Mouse (Mus musculus): ENCODE measurements at regions not wholly inside any gene's neighbourhood (a gene's known extent, or its start where the extent isn't known, plus 50 kb on each side); places are given as distances from the start of the nearest gene placed in this dataset.

DNA sequence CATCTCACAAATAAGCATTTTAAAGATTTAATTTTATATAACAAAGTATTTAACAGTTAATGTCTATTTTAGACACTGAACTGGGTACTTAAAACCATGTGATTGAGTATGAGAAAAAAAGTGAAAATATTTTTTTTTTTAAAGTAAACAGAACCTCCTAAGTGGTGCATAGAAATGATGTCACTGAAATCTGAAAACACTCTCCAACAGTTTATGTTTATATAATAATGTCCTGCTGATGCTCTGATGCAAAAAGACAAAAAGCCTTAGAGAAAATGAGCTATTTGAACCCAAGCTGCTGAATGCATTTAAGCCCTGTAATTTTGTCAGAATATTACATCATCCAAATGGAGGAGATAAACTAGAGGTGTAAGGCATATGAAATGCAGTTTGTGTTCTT lies 3447.1 kb downstream of the 9330182O14Rik start:
- TF ChIP-seq NANOG (IDR thresholded peaks at IDR 0.05; ENCODE audit: borderline replicate concordance, low read length) (no peak), CTCF (conservative IDR thresholded peaks at IDR 0.05; ENCODE audit: low read length) (no peak), POU5F1 (IDR thresholded peaks at IDR 0.05; ENCODE audit: borderline replicate concordance, low read length) (no peak)
- Histone ChIP-seq H3K4me3 (replicated peaks; ENCODE audit: low read length) (no peak overlapping the region), H3K27me3 (ENCODE audit: insufficient read depth, low read length) (no peaks in the 10 kb centered on the region), H3K36me3 (ENCODE audit: insufficient read depth, low read length) (no peaks in the 10 kb centered on the region), H3K4me1 (replicated peaks; ENCODE audit: low read depth, low read length) (no peaks in the 10 kb centered on the region), H3K9me3 (ENCODE audit: low read length) (no peaks in the 10 kb centered on the region)

DNA sequence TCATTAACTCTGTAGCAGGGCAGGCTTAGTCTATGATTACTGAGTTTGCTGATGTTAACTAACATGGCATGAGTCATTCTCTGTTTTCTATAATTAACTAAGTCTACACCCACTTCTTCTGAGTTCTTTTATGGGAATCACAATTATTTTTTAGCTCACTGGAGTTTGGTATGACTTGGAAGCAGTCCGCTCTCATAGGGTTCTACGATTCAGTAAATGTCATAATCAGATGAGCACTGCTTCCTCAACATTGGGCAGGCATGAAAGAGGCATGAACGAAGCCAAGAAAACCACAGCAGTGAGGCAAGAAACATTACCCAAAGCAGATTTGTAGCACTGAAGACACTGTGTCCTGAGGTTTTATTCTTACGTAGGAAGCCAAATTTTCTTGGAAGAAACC lies 3451.6 kb downstream of the 9330182O14Rik start:
- Histone ChIP-seq H3K27me3 (ENCODE audit: insufficient read depth, low read length) (no peaks in the 10 kb centered on the region), H3K4me1 (replicated peaks; ENCODE audit: low read depth, low read length) (no peaks in the 10 kb centered on the region), H3K36me3 (ENCODE audit: insufficient read depth, low read length) (no peaks in the 10 kb centered on the region), H3K9me3 (ENCODE audit: low read length) (no peaks in the 10 kb centered on the region), H3K4me3 (replicated peaks; ENCODE audit: low read length) (no peak overlapping the region)
- TF ChIP-seq NANOG (IDR thresholded peaks at IDR 0.05; ENCODE audit: borderline replicate concordance, low read length) (no peak), CTCF (conservative IDR thresholded peaks at IDR 0.05; ENCODE audit: low read length) (no peak), POU5F1 (IDR thresholded peaks at IDR 0.05; ENCODE audit: borderline replicate concordance, low read length) (no peak)

DNA sequence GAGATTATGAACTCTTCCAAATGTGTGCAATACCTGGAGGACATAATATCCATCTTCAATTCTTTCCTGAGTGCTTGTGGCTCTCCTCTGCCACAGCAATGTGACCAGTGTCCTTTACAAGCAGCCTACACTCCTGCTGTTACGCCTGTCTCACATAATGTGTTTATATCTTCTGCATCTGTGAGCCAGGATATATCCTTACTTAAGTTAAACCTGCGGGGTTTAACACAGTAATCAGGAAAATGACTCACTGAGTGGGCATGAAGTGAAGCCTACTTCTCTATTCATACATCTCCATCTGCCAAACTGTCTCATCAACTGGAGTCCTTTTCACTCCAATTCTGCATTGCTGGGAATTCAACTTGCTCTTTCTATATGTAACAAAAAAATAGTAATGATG lies 3453.9 kb downstream of the 9330182O14Rik start:
- Histone ChIP-seq H3K27me3 (ENCODE audit: insufficient read depth, low read length) (no peaks in the 10 kb centered on the region), H3K4me3 (replicated peaks; ENCODE audit: low read length) (no peak overlapping the region), H3K4me1 (replicated peaks; ENCODE audit: low read depth, low read length) (no peaks in the 10 kb centered on the region), H3K36me3 (ENCODE audit: insufficient read depth, low read length) (no peaks in the 10 kb centered on the region), H3K9me3 (ENCODE audit: low read length) (no peaks in the 10 kb centered on the region)
- TF ChIP-seq NANOG (IDR thresholded peaks at IDR 0.05; ENCODE audit: borderline replicate concordance, low read length) (no peak), POU5F1 (IDR thresholded peaks at IDR 0.05; ENCODE audit: borderline replicate concordance, low read length) (no peak), CTCF (conservative IDR thresholded peaks at IDR 0.05; ENCODE audit: low read length) (no peak)

DNA sequence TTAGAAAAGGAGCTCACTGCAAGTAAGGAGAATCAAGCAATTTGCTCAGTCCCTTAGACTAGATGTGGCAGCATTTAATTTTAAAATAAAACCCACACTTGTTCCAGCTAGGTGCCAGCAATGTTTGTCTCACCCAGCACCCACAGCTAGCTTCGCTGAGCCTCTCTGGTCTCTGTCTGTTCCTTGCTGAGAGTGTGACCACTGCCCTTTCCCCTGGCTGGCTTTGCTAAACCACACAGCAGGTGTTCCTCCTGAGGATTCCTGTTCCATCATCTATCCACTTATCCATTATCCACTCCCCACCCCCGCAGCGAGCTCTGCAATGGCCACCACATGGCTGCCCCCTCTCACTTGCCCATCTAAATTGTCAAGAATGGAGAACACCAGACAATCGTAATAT lies 3473.5 kb downstream of the 9330182O14Rik start:
- no peak for TF ChIP-seq CTCF (conservative IDR thresholded peaks at IDR 0.05; ENCODE audit: low read length)
- TF ChIP-seq NANOG (IDR thresholded peaks at IDR 0.05; ENCODE audit: borderline replicate concordance, low read length), result no peak
- TF ChIP-seq POU5F1 (IDR thresholded peaks at IDR 0.05; ENCODE audit: borderline replicate concordance, low read length), result no peak
- Histone ChIP-seq H3K36me3 (ENCODE audit: insufficient read depth, low read length) (no peaks in the 10 kb centered on the region), H3K4me3 (replicated peaks; ENCODE audit: low read length) (no peak overlapping the region), H3K4me1 (replicated peaks; ENCODE audit: low read depth, low read length) (no peaks in the 10 kb centered on the region), H3K27me3 (ENCODE audit: insufficient read depth, low read length) (no peaks in the 10 kb centered on the region), H3K9me3 (ENCODE audit: low read length) (peaks cover 9% of the 10 kb centered on the region)

DNA sequence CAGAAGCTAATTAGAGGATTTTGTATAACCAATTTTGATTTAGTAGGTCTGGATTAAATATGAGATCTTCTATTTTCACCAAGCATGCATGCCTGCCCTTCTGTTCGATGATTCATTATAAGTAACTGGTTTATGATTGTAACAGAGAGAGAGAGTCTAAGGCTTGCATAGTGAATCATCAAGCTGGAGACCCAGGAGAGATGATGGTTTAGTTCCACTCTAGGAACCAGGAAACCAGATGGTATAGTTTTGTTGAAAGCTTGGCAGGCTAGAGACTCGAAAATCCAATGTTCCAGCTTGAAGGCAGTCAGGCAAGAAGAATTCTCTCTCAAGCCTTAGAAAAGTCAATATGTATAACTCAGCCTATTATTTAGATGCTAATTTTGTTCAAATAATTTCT lies 3475.7 kb downstream of the 9330182O14Rik start:
- TF ChIP-seq CTCF (conservative IDR thresholded peaks at IDR 0.05; ENCODE audit: low read length), result no peak
- no peak for TF ChIP-seq NANOG (IDR thresholded peaks at IDR 0.05; ENCODE audit: borderline replicate concordance, low read length)
- no peak for TF ChIP-seq POU5F1 (IDR thresholded peaks at IDR 0.05; ENCODE audit: borderline replicate concordance, low read length)
- no peak overlapping the region for H3K4me3 ChIP-seq (replicated peaks; ENCODE audit: low read length)
- H3K27me3 ChIP-seq (ENCODE audit: insufficient read depth, low read length), result no peaks in the 10 kb centered on the region
- no peaks in the 10 kb centered on the region for H3K36me3 ChIP-seq (ENCODE audit: insufficient read depth, low read length)
- H3K4me1 ChIP-seq (replicated peaks; ENCODE audit: low read depth, low read length), result no peaks in the 10 kb centered on the region
- H3K9me3 ChIP-seq (ENCODE audit: low read length), result peaks cover 9% of the 10 kb centered on the region

DNA sequence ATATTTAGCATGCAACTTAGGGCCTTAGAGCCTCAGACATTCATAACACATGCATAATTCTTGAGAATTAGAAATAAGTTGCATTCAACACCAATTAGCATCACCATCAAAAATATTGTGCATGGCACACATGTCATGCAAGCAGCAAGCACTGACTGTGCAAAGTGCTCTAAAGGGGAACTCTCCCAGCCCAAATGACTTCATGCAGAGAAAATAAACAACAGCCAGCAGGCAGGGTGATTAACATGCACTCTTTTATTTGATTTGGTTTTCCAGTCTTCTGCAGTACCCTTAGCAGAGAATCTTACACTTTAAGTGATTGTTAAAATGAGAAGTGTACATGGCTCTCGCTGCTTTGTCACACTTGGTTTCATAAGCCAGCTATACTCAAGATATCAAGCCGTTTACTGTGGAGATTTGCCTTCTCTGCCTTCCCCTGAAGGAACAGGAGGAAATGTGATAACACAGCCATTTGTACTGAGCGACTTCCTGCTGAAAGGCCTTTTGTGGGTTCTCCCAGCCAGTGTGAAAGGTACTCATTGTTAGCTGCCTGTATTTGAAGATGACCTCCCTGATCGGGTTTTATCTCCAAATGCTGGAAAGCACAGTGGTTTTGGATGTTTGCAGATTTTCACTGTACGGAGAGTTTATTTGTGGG lies 3480.0 kb downstream of the 9330182O14Rik start:
- TF ChIP-seq POU5F1 (IDR thresholded peaks at IDR 0.05; ENCODE audit: borderline replicate concordance, low read length), result no peak
- no peak for TF ChIP-seq CTCF (conservative IDR thresholded peaks at IDR 0.05; ENCODE audit: low read length)
- no peak for TF ChIP-seq NANOG (IDR thresholded peaks at IDR 0.05; ENCODE audit: borderline replicate concordance, low read length)
- Histone ChIP-seq H3K27me3 (ENCODE audit: insufficient read depth, low read length) (no peaks in the 10 kb centered on the region), H3K4me3 (replicated peaks; ENCODE audit: low read length) (no peak overlapping the region), H3K36me3 (ENCODE audit: insufficient read depth, low read length) (no peaks in the 10 kb centered on the region), H3K9me3 (ENCODE audit: low read length) (peaks cover 9% of the 10 kb centered on the region), H3K4me1 (replicated peaks; ENCODE audit: low read depth, low read length) (no peaks in the 10 kb centered on the region)

DNA sequence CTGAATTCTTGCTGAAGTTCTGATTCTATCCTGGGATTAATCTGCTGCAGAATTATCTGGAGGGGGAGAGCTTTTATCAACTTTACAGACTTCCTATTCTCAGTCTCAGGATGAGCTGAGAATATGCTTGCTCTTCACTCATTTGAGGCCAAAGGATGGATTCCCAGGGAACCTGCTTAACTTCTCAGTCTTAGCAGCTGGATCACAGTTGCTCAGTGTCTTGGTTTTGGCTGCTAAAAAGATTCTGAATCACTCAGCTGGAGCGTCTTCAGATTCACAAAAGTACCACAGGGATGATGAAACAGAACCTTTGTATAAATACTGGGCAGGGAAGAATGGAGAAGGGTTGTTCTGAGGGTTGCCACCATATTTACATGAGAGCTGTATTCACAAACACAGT lies 3481.6 kb downstream of the 9330182O14Rik start:
- Histone ChIP-seq H3K27me3 (ENCODE audit: insufficient read depth, low read length) (no peaks in the 10 kb centered on the region), H3K36me3 (ENCODE audit: insufficient read depth, low read length) (no peaks in the 10 kb centered on the region), H3K9me3 (ENCODE audit: low read length) (peaks cover 9% of the 10 kb centered on the region), H3K4me3 (replicated peaks; ENCODE audit: low read length) (no peak overlapping the region), H3K4me1 (replicated peaks; ENCODE audit: low read depth, low read length) (no peaks in the 10 kb centered on the region)
- TF ChIP-seq CTCF (conservative IDR thresholded peaks at IDR 0.05; ENCODE audit: low read length), result no peak

DNA sequence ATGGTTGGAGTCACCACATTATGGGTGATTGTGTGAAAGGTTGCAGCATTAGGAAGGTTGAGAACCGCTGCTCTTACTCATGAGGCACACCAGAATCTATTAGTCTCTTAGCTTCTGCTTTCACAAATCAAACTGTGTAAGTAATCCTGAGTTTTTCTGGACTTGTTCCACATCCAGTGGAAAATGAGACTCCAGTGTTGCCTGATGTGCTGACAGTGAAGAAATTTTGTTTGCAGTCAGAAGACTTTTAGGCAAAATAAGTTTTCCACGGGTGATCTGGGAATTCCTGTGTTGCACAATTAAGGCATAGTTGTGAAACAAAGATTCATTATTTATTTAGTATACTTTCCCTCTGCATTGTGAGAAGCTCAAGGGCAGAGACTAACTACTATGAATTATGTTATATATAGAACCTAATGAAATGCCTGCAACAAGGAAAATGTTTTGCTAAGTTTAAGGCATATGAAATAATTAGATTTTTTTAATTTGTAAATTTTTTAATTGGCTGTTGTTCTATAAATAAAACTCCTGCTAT lies 3490.3 kb downstream of the 9330182O14Rik start:
- H3K27me3 ChIP-seq (ENCODE audit: insufficient read depth, low read length), result no peaks in the 10 kb centered on the region
- TF ChIP-seq CTCF (conservative IDR thresholded peaks at IDR 0.05; ENCODE audit: low read length) (no peak), NANOG (IDR thresholded peaks at IDR 0.05; ENCODE audit: borderline replicate concordance, low read length) (no peak), POU5F1 (IDR thresholded peaks at IDR 0.05; ENCODE audit: borderline replicate concordance, low read length) (no peak)
- H3K4me1 ChIP-seq (replicated peaks; ENCODE audit: low read depth, low read length), result no peaks in the 10 kb centered on the region
- H3K36me3 ChIP-seq (ENCODE audit: insufficient read depth, low read length), result no peaks in the 10 kb centered on the region
- H3K4me3 ChIP-seq (replicated peaks; ENCODE audit: low read length), result no peak overlapping the region
- no peaks in the 10 kb centered on the region for H3K9me3 ChIP-seq (ENCODE audit: low read length)

DNA sequence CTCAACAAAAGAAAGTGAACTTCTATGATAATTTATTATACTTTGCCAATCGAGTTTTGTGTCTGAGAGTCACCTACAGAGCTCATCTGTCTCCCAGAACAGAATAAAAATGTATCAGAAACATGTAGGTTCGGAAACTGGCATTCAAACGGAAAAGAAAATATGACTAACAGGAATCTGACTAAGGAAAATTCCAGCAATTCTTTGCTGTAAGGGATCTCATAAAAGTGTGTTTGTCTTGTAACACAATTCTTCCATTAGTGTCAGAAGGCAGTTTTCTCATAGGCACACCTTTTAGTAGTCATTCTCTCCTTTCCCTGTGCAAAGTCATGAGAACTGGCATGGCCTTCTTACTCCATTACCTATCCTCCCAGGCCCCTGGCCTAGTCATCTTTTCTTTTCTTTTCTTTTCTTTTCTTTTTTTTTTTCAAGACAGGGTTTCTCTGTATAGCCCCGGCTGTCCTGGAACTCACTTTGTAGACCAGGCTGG lies 3490.9 kb downstream of the 9330182O14Rik start:
- TF ChIP-seq NANOG (IDR thresholded peaks at IDR 0.05; ENCODE audit: borderline replicate concordance, low read length) (no peak), CTCF (conservative IDR thresholded peaks at IDR 0.05; ENCODE audit: low read length) (no peak), POU5F1 (IDR thresholded peaks at IDR 0.05; ENCODE audit: borderline replicate concordance, low read length) (no peak)
- Histone ChIP-seq H3K9me3 (ENCODE audit: low read length) (no peaks in the 10 kb centered on the region), H3K4me1 (replicated peaks; ENCODE audit: low read depth, low read length) (no peaks in the 10 kb centered on the region), H3K36me3 (ENCODE audit: insufficient read depth, low read length) (no peaks in the 10 kb centered on the region), H3K27me3 (ENCODE audit: insufficient read depth, low read length) (no peaks in the 10 kb centered on the region), H3K4me3 (replicated peaks; ENCODE audit: low read length) (no peak overlapping the region)
